Mouse (Mus musculus) colon, adult 2 months (tissue): Measurements from ENCODE around the gene Ly6g5c. TPM values are rescaled to one million over a fixed set of nuclear protein-coding genes. Genes with fewer than 3 reads are reported as not detected.

ENCODE experiments used
- polyA plus RNA-seq: library from polyadenylated mRNA; depleted of rRNA; stranded (reverse); fragments of >200 nt; gene quantifications from 2 replicates; pipeline ENCODE4 v1.2.3, GENCODE M21; 2012; rRNA removed

The Ly6g5c gene
- polyA plus RNA-seq, result not detected in 2 replicates

DNA sequence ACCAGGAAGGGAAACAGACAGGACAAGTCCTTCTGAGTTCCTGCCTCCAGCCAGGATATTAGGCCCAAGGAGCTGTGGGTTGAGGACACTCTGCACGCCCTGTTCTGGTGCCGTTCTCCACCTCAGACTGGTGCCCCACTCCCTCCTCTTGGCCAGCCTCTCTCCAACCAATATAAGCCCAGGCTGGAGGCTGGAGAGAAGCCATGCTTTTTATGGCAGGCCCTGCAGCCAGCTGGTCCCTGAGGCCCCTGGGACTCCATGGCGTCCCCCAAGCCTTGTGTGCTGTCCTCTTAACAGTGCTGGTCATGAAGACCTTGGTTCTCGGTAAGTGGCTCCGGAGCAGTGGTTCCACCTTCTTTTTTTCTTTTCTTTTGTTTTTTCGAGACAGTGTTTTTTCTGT, at the start of gene Ly6g5c:
TSS of gene Ly6g5c (plus strand) at position 183 of the 400 bp plus-strand sequence.

DNA sequence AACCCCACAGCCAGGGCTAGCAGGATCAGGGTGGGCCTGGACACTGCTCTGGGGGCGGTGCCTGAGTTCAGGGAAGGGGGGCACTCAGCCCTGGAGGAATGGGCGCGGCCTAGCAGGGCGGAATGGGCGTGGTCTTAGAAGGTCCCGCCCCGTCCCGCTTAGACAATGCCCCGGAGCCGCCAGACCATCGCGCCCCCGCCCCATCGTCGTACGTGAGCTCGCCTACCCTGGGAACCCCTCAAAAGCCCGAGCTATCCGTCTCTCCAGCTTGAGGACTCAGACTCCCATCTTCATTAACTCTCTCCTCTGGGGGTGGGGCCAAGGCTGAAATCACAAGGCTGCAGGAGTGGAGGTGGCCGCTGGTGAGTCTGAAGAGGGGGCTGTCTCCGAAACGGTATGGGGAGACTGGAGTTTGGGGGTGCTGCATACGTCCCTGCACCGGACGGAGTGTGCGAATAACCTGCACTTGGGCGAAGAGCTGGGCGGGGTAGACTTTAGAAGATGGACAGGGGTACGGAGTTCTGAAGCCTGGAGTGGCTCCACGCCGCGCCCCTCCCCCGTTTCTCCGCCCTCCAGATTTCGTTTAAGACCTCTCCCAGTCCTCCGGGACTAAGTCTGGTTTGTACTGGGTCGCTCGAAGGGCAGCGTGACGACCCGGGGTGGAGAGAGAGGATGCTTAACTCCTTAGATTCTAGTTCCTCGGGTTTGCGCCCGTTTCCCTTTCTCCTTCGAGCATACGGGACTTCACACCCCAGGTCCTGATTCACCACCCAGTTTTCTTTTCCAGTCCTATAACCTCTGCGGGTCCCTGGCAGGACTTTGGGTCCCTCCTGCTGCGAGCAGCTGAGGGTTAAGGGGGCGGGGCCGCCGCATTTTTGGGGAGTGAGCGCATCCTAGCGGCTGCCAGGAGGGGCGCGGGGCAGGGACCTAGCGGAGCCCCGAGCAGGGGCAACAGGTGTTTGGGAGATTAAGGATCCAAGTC, 48.9 kb upstream of the Ly6g5c start, which contains the start of gene Ddah2:
TSS of gene Ddah2 (plus strand) at position 125 of the 982 bp plus-strand sequence.

GRCm38 (mm10) chr17:35064951-35065947, 42.8 kb upstream of the Ly6g5c start, which contains the start of gene Ly6g6c:
TSS of gene Ly6g6c (plus strand) at chr17:35065388.

GRCm38 (mm10) chr17:35066084-35066483, 42.0 kb upstream of the Ly6g5c start, which contains the start of gene Mpig6b:
TSS of gene Mpig6b (minus strand) at chr17:35066184.

GRCm38 (mm10) chr17:35076507-35077176, 31.4 kb upstream of the Ly6g5c start, which contains the start of gene Ly6g6e:
TSS of gene Ly6g6e (plus strand) at chr17:35076902.

GRCm38 (mm10) chr17:35077786-35078233, 30.3 kb upstream of the Ly6g5c start, which contains the start of gene Ly6g6d:
TSS of gene Ly6g6d (minus strand) at chr17:35078065.

GRCm38 (mm10) chr17:35085208-35085865, 22.7 kb upstream of the Ly6g5c start, which contains the start of gene Ly6g6f:
TSS of gene Ly6g6f (minus strand) at chr17:35085610.

GRCm38 (mm10) chr17:35088825-35089644, 19.0 kb upstream of the Ly6g5c start, which contains the start of gene Abhd16a:
TSS of gene Abhd16a (plus strand) at chr17:35089263.

DNA sequence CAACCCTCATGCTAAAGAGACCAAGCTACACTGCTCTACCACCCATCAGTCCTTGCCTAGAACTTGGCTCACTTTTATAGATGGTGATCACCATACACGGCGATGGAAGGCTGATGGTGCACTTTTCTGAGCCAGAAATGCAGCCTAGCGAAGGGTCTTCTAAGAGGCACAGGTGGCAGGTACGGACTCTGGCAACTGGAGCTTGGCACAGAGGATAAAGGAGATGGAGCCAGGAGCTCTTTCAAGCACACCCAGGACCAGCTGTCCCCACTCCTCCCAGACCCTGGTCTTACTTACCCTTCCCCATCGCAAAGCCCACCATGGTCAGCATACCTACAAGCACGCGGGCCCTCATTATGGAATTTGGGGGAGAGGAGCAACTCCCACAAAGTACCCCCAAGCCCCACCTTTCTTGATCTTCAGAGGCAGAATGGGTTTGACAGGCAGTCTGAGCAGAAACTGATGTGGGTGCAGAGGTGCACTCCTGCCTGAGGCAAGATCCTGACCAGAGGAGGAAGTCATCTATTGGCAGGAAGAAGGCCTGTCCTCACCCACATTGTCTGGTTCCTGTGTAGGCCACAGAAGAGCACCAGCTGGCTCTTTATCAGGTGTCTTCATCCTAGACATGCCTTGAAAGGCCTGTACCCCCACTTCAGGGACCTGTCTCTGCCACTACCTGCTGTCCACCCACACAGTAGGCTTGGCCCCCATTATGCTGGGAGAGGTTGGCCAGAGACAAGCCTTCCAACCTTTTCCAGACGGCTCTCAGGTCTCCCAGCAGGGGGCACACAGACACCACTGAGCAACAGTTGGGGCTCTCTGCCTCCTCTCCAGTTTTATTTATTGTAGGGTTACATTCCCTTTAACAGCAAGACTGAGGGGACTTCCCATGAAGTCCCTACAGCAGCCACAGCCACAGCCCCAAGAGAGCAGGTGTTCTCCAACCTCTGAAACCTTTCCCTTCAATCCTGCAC, 7.3 kb downstream of the Ly6g5c start, which contains the start of gene Ly6g5b:
TSS of gene Ly6g5b (minus strand) at position 383 of the 974 bp plus-strand sequence.

GRCm38 (mm10) chr17:35121143-35121799, 13.2 kb downstream of the Ly6g5c start, which contains the start of gene Gpank1:
TSS of gene Gpank1 (plus strand) at chr17:35121455.

GRCm38 (mm10) chr17:35121871-35122303, 13.8 kb downstream of the Ly6g5c start, which contains the start of gene Csnk2b:
TSS of gene Csnk2b (minus strand) at chr17:35122053.

GRCm38 (mm10) chr17:35126206-35126611, 18.1 kb downstream of the Ly6g5c start, which contains the start of gene D17H6S53E:
TSS of gene D17H6S53E (plus strand) at chr17:35126373.

GRCm38 (mm10) chr17:35131500-35132173, 23.6 kb downstream of the Ly6g5c start, which contains the start of gene Apom:
TSS of gene Apom (minus strand) at chr17:35132050.

GRCm38 (mm10) chr17:35134801-35135590, 26.9 kb downstream of the Ly6g5c start, which contains the start of gene Bag6:
TSS of gene Bag6 (plus strand) at chr17:35135178.

